Mouse (Mus musculus) layer of hippocampus, postnatal 25 days (tissue): ENCODE data around the gene Tnfrsf25. TPM values are rescaled to one million over a fixed set of nuclear protein-coding genes. Genes with fewer than 3 reads are reported as not detected.

Experiments used
- DNase-seq, 2 experiments: peaks; one replicate each; pipeline ENCODE4 v3.0.0; 2022; ENCODE audit warnings: mixed read lengths in 2 of 2, low spot score in 1 of 2; ENCODE audit errors: extremely low spot score in 1 of 2
- total RNA-seq, 2 experiments: library from RNA; stranded (reverse); gene quantifications; 2 replicates each; pipeline ENCODE4 v1.2.3; 2021

The Tnfrsf25 gene
- total RNA-seq, 2 experiments from 2014 or later: 26.4 to 42.6 TPM

DNA sequence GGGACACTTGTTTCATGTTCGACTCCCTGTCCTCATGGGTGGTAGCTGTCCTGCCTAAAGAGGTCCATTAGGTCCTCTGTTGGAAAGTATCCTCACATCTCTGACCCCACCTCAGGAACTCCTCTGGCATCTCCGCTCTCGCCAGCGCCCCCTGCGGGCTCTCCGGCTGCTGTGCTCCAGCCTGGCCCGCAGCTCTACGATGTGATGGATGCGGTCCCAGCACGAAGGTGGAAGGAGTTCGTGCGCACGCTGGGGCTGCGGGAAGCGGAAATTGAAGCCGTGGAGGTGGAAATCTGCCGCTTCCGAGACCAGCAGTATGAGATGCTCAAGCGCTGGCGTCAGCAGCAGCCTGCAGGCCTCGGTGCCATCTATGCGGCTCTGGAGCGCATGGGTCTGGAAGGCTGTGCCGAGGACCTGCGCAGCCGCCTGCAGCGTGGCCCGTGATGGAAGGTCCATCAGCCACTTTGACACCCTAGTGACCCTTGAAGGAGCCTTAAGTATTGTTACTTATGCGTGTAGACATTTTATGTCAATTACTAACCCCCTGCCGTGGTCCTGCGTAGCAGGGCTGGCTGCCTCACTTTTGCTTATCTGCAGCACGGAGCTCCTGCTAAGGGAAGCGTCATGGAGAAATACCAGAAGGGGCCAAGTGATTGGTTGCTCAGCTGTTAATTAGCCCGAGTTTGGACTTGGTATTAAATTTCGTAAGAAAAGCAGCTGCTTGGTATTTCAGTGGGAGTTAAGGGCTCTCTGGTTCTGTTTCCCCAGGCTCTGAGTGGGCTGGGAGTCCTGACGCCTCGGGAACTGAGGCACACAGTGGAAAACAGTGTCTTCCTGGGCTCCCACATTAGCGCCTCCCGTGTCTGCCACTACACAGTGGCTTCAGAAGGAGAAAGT is 3.9 kb downstream of the Tnfrsf25 start:
- peak; percentile 61 to 63 for DNase-seq

DNA sequence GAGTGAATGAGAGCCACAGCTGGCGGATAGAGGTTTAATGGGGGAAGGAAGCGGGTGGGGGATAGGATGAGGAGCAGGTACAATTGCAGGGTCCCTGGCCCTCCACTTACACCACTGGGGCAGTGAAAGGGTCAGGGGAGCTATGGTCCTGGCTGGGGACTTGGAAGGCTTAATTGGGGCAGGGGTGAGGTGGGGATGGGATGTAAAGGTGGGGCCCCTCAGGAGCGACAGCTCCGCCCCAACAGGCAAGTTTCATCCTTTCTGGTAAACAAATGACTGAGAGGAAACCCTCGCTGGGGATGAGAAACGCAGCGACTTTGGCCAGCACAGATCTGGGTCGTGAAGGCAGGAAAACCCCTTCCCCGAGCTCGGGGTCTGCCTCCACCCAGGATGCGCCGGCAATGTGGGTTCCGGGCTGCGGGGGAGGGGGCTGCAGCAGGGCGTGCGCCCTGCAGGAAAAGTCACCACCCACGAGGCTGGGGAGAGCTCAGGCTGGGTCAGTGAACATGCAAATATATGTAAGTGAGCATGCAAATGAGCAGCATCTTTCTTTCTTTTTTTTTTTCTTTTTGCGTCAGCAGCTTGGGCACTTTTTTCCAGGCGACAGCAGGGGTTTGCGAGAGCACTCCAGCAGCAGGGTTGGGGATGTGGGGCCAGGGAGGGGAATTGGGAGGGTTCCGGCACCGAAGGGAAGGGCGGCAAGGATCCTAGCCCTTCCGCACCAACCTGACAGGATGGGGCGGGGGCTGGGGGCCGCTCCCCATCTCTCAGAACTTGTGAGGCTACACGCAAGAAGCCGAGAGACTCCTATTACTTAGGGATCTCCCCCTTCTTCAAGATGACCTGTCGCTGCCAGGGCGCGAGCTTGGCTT is 4.8 kb downstream of the Tnfrsf25 start:
- DNase-seq: no peak

DNA sequence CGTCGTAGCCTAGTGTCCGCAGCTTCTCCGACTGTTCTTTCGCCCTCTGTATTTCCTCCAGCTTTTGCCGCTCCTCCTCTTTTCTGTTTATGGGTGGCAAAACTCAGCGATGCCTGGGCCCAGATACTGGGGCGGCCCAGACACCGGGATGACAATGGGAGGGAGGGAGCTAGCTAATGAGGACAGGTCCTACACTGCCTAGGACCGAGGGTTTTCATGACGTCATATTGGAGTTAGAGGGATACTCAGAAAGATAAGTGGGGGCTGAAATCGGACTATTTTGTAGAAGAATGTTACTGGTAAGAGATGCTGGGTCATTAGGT is 5.4 kb downstream of the Tnfrsf25 start:
- DNase-seq: no peak

DNA sequence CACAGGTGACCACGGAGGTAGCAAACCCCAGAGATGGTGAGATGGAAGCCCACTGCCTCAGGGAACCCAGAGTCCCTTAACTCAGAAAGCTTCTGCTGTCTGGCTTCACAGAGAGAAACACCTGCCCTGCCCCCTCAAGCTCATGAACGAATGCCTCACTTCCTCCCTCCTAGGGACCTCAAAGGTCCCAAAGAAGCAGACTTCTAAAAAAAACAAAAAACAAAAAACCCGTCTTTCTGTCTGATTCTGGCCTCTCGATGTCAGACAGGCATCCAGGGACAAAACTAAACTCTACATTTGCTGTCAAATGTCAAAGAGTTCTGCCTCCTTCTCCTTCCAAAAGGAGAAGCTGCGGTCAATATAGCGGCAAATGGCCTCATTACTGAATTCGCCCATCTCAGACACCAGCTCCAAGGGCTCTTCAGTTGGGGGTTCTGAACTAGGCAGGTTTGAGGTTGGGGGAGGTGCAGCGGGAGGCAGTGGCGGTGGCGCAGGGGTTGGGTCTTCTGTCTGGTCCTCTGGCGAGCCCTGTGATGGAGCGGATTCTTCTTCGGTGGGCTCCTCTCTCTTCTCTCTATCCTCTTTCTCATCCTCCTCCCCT is 8.7 kb downstream of the Tnfrsf25 start:
- DNase-seq: no peak

GRCm38 (mm10) chr4:152125161-152126025 is 9.7 kb downstream of the Tnfrsf25 start:
- no peak for DNase-seq

- DNase-seq: no peak
Observed at GRCm38 (mm10) chr4:152126026-152126920, 10.5 kb downstream of the Tnfrsf25 start.

DNA sequence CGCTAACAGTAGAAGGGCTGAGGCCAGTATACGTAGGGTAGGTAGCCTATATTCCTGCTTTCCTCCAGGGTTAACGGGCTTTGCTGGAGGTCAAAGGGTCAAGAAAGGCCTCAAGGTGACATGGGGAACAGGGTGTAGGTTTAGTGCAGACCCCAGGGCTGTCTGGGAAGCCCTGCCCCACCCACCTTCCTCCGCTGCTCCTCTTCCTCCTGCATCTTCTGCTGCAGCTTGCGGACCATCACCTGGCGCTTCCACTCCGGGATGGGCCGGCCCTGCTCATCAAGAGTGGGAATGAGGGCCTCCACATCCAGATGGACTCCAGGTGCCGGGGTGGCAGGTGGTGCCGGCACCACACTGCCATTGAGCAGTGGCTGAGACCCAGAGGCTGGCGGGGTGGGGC is 12.2 kb downstream of the Tnfrsf25 start:
- no peak for DNase-seq

- DNase-seq: no peak
Observed at GRCm38 (mm10) chr4:152128784-152129183, 13.1 kb downstream of the Tnfrsf25 start.

DNA sequence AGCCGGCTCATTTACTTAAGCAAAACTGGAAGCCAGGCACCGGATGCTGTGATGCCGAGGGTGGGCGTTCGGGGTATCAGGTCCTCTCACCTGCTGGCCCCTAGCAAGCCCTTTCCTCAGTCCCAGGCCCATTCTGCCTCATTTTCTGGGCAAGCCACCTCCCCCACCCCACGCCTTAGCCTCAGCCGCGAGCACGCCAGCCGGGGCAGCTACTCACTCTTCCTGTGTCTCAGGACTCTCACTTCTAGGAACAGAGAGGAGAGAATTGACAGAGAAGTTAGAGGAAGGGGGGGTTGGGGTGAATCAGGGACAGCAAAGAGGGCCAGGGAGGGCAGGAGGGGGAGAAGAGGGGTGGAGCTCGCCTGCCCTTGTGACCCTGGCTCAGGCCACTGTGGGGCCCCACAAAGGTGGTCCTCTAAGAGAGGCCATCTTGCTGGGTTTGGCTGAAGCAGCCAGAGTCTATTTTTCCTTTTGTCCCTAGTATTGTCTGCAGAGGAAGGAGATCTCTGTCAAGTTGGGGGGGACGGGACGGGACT is 13.7 kb downstream of the Tnfrsf25 start:
- DNase-seq: no peak

DNA sequence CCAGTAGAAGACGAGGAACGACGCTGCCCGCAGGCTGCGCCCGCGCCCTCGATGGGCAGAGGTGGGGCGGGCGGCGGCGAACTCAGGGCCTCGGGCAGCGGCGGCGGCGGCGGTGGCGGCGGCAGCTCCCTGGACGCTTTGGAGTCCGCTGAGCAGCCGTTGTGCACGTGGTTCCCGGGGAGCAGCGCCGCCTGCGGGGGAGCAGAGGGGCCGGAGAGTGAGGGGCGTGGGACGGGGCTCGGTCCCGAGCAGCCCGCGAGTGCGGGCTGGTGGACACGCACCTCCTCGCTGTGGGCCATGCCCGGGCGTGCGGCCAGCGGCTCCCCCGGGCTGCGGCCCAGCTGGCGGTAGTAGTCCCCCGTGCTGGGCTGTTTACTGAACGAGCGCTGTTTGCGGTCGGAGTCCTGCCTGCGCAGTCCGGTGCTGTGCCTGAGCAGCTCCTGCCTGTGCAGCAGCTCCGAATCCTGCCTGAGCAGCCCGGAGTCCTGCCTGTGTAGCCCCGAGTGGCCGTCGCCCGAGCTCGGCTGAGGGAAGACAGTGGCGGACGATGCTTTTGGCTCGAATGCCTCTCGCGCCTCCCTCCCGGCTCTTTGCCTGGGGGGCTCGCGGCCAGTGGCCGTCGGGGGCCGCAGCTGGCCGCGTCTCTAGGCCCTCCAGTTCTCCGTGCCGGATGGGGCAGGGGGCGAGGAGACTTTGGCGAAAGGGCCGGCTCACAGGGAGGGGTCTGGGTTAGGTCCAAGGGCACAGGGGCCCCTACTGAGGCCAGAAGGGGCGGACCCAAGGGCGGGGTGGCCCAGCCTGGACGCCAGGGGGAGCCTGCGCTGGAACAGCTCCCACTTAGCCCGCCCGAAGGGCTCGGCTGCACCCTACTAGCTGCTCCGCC is 15.3 kb downstream of the Tnfrsf25 start:
- peak in 1 of 2 experiments; percentile 48 for DNase-seq

- DNase-seq: no peak
Observed at GRCm38 (mm10) chr4:152131809-152132771, 16.4 kb downstream of the Tnfrsf25 start.

- no peak for DNase-seq
Observed at GRCm38 (mm10) chr4:152132772-152133169, 17.0 kb downstream of the Tnfrsf25 start.

- no peak for DNase-seq
Observed at GRCm38 (mm10) chr4:152133213-152133612, 17.5 kb downstream of the Tnfrsf25 start.

- DNase-seq: peak in 1 of 2 experiments; percentile 49
Observed at GRCm38 (mm10) chr4:152134507-152134906, 18.8 kb downstream of the Tnfrsf25 start.

DNA sequence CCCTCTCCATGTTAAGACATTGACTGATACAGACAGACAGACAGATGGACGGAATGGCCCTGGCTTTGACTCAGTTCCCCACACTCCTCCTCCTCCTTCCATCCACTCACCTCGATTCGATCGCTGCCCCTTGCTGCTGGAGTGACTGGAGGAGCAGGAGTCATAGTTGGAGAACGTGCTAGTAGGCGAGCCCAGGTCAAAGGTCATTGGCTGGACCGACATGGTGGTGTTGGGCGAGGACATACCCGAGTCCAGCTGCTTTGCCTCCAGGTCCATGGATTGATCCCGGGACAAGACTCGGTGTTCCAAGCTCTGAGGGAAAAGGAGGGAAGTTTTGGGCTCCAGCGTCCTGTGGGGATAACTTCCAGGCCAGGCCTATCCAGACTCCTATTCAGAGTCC is 19.6 kb downstream of the Tnfrsf25 start:
- DNase-seq: no peak

- no peak for DNase-seq
Observed at GRCm38 (mm10) chr4:152136112-152136875, 20.6 kb downstream of the Tnfrsf25 start.
